Mouse (Mus musculus) 3134 (cell line): ENCODE data around the gene Ss18l1.

Source experiments
- DNase-seq: peaks from one replicate; pipeline ENCODE4 v3.0.0-alpha.2; 2011; ENCODE audit warnings: low spot score; ENCODE audit not compliant: insufficient read length; ENCODE audit errors: extremely low read depth

Ss18l1 gene

GRCm38 (mm10) chr2:180116741-180117484, 74.6 kb downstream of the Ss18l1 start:
- no peak for DNase-seq

DNA sequence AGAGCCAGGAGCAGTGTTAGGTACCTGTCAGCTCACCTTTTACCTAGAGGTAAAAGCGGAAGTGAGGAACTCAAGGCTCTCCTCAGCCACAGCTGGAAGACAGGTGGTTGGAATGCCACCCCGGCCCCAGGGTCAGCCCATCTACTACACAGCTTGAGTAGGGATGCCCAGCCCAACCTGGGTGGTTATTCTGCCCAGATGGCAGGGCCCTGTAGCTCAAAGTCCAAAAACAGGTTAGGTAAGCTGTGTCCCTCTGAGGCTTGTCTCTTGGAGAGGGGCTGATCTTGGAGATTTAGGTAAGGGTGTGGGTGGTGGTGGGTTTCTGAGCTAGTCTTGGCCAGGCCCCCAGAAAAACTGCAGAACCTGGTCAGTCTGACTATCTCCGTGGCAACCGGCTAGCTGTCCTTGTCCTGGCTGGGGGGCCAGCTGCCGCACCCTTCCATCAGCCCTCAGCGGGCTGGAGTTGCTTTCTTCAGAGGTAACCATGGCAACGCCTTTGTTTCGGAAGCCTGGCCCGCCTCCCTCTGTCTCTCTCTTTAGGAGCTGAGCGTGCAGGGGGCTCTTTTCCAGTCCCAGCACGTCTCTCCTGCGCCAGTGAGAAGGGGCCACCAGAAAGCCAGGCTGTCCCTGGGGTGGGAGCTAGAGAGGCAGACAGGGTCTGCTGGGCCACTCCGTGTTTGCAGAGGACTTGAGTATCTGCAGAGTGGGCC, 75.3 kb downstream of the Ss18l1 start:
- DNase-seq = no peak

DNA sequence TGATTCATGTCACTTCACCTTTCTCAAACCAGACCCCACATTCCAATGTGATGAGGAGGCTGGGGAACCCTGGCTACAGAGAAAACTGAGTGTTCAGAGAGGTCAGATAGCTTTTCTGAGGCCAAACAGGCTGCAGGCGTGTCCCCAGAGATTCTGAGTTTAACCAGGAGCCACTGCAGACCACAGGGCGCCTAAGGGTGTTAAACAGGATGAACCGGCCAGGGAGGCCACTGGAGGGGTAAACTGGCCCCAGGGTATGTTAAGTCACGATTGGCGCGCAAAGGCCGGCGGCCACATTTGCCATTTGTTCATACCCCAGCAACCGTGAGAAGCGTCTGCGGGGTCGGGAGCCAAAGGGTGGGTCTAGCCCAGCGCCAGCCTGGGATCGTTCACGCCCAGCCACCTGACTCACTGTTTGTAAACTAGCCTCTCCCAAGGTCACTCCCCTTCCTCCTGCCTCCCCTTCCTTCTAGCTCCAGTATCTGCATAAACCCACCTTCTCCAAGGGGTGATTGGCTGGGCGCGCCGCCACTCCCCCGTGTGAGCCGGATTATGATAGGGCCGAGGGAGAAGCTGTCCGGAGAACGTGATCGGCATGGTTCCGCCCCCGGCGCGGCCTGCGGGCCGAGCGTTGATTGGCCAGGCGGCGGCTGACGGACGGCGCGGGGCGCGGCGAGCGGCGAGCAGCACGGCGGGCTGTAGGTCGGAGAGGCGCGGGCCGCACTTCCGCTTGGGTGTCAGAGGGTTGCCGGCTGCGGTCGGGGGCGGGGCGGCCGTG, 76.5 kb downstream of the Ss18l1 start, which contains the start of gene Osbpl2:
Gene Osbpl2, plus strand, starts transcription at position 646 of the 778 bp plus-strand sequence.
- DNase-seq = peak; percentile 100
